Mouse (Mus musculus) E14TG2a.4 (cell line): Measurements from ENCODE around the gene Ms4a14.
"Not testable (repeated sequence)": the region's sequence is repeated elsewhere in the genome, so short reads cannot be mapped to it uniquely, and the experiment has no call there.

Source experiments
- CTCF ChIP-seq: conservative IDR thresholded peaks from 2 replicates; pipeline ENCODE4 v1.5.1; 2014; ENCODE audit warnings: low read length
- NANOG ChIP-seq: IDR thresholded peaks from 2 replicates; pipeline ENCODE4 v1.6.1; 2014; ENCODE audit warnings: borderline replicate concordance, low read length, mixed read lengths
- POU5F1 ChIP-seq: IDR thresholded peaks from 2 replicates; pipeline ENCODE4 v1.6.1; 2014; ENCODE audit warnings: low read length, borderline replicate concordance

DNA sequence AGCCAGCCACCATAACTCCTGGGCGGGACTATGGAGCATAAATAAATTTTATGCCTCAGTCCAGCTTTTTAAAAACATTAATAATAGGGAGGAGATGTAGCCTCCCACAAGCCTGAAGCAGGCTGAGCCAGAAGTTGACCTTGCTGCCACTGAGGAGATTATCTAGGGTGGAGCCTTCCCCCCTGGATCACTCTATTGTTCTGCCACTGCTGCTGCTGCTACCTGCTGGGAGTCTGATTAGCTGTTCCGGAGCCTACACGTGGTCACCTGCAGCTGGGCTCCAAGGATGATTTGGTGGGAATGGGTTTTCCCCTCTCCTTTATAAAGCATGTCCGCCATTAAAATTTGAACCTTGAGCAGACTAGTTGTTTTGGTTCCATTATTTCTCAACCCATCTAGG, 14.7 kb downstream of the Ms4a14 start:
- TF ChIP-seq CTCF, POU5F1: not testable (repeated sequence)
- TF ChIP-seq NANOG = peak; percentile 99
